Mouse (Mus musculus) liver, adult 2 months (tissue): ENCODE results near the gene Nfic. TPM values are rescaled to one million over a fixed set of nuclear protein-coding genes. Genes with fewer than 3 reads are reported as not detected.
A peak's percentile ranks its signal among the peaks of the same experiment; 100 is the strongest.

Experiments used
- DNase-seq: peaks from one replicate; pipeline ENCODE4 v3.0.0-alpha.2; 2011; ENCODE audit warnings: low read depth, low spot score; ENCODE audit errors: extremely low read depth
- H3K27ac ChIP-seq: fragments of 200-500 bp; replicated peaks from 2 replicates; pipeline ENCODE4 v1.5.1; 2012; ENCODE audit warnings: low read depth, mild to moderate bottlenecking, control low read depth, inconsistent platforms, low read length; ENCODE audit not compliant: insufficient read depth
- H3K27me3 ChIP-seq: fragments of 200-500 bp; 2 replicates; pipeline ENCODE4 v1.6.1; 2012; ENCODE audit warnings: mild to moderate bottlenecking, moderate library complexity, low read length, inconsistent platforms; ENCODE audit not compliant: control insufficient read depth, insufficient read depth
- H3K36me3 ChIP-seq: fragments of 200-500 bp; 2 replicates; pipeline ENCODE4 v1.6.1; 2012; ENCODE audit warnings: low read length, inconsistent platforms; ENCODE audit not compliant: control insufficient read depth, insufficient read depth
- H3K4me1 ChIP-seq: fragments of 200-500 bp; 2 replicates; pipeline ENCODE4 v1.6.1; 2011; ENCODE audit warnings: low read length; ENCODE audit not compliant: control insufficient read depth, insufficient read depth
- H3K4me3 ChIP-seq: fragments of 200-500 bp; 2 replicates; pipeline ENCODE4 v1.5.1; 2011; ENCODE audit warnings: low read depth, mild to moderate bottlenecking, control low read depth, low read length, moderate library complexity; ENCODE audit not compliant: insufficient read depth
- H3K79me2 ChIP-seq: fragments of 200-500 bp; 2 replicates; pipeline ENCODE4 v1.6.1; 2012; ENCODE audit warnings: inconsistent platforms, mild to moderate bottlenecking, low read length, moderate library complexity; ENCODE audit not compliant: control insufficient read depth, insufficient read depth
- H3K9ac ChIP-seq: fragments of 200-500 bp; 2 replicates; pipeline ENCODE4 v1.6.1; 2012; ENCODE audit warnings: low read depth, mild to moderate bottlenecking, control low read depth, inconsistent platforms, low read length
- CTCF ChIP-seq: fragments of 200-500 bp; IDR thresholded peaks from 2 replicates; pipeline ENCODE4 v1.5.1; 2011; ENCODE audit warnings: low read depth, low read length, control low read depth
- POLR2A ChIP-seq: fragments of 200-500 bp; IDR thresholded peaks from 2 replicates; pipeline ENCODE4 v1.6.1; 2011; ENCODE audit warnings: low read length, control low read depth; ENCODE audit not compliant: insufficient read depth; ENCODE audit errors: extremely low read depth
- WGBS: fragments of 180-500 bp; shearing (Covaris S2); methylation state at CpG from one replicate; pipeline ENCODE4 v1.1.7; 2018; 5-methylcytosine and 5-hydroxymethylcytosine counted together
- polyA plus RNA-seq: library from polyadenylated mRNA; depleted of rRNA; stranded (reverse); fragments of >200 nt; gene quantifications from 2 replicates; pipeline ENCODE4 v1.2.3, GENCODE M21; 2012
- total RNA-seq: library from RNA; depleted of rRNA; stranded (reverse); fragments of >200 nt; gene quantifications from 2 replicates; pipeline ENCODE4 v1.2.3, GENCODE M21; 2014

Nfic gene
- total and polyA plus RNA-seq, 2 experiments, result 7.4 to 32.8 TPM

DNA sequence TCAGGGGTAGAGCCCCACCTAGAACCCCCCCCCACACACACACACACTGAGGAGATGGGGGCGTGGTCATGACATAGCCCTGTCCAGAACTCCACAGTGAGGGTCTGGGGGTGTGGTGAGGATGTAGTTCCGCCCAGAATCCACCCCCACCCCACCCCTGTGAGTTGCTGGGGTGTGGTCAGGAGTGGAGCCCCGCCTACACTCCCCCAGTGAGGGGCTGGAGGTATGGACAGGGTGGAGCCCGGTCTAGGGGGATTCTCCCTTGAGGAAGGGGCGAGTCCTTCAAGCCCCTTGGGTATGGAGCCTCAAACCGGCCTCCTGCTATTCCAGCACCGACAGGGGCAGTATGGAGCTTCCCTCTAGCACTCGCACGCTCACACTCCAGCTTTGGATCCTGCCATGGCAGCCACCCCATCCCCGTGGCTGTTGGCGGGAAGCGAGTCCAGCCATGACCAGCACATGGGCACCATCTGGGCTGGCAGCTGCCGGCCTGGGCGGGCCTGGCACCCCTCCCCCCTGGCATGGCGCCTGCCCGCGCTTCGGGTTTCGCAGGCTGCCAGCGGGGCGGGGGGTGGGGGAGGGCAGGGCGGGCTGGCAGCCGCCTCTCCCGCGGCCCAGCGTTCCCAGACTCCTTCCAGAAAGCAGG is 38.7 kb downstream of the Nfic start:
- H3K4me3 ChIP-seq, result peak overlapping the region; percentile 5; the same call in 1 of the 2 replicates
- 16% methylated on average over 26 of the region's 26 CpGs for WGBS
- peak overlapping the region; percentile 39 for H3K9ac ChIP-seq
- peaks cover 55% of the 10 kb centered on the region for H3K79me2 ChIP-seq
- peak; percentile 75 for DNase-seq
- peak overlapping the region; percentile 82 for H3K27ac ChIP-seq
- H3K27me3 ChIP-seq, result no peaks in the 10 kb centered on the region
- H3K36me3 ChIP-seq, result no peaks in the 10 kb centered on the region
- TF ChIP-seq CTCF, result no peak
- TF ChIP-seq POLR2A, result no peak
- H3K4me1 ChIP-seq, result peaks cover 83% of the 10 kb centered on the region

GRCm38 (mm10) chr10:81415549-81416310 is 39.7 kb downstream of the Nfic start:
- Histone ChIP-seq H3K79me2 (peaks cover 46% of the 10 kb centered on the region), H3K4me3 (no peak overlapping the region), H3K9ac (peak overlapping the region; percentile 18; the same call in 1 of the 2 replicates), H3K4me1 (peaks cover 83% of the 10 kb centered on the region), H3K27ac (peak overlapping the region; percentile 89), H3K36me3 (no peaks in the 10 kb centered on the region), H3K27me3 (no peaks in the 10 kb centered on the region)
- DNase-seq, result peak; percentile 29
- TF ChIP-seq CTCF, result no peak
- no peak for TF ChIP-seq POLR2A
- WGBS, result 47% methylated on average over 17 of the region's 17 CpGs

DNA sequence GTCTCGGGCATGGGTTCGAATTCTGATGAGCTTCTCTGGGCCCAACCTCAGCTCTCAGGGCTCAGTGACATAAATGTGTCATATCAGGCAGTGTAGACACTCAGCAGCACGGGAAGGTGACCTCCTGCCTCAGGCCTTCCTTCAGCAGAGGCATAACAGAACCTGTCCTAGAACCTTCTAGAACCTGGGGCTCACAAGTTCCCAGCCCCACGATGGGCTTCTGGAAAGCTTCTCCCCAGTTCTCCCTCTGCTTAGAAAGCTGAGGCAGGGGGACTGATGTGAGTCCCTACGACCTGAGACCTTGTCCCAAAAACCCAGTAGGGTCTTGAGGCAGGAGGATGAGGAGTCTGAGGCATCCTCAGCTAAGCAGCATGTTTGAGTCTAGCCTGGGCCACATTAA is 40.3 kb downstream of the Nfic start:
- no peak for DNase-seq
- WGBS, result 61% methylated on average over 5 of the region's 5 CpGs
- peaks cover 83% of the 10 kb centered on the region for H3K4me1 ChIP-seq
- H3K27ac ChIP-seq, result peak overlapping the region; percentile 89
- H3K9ac ChIP-seq, result peak overlapping the region; percentile 32
- H3K79me2 ChIP-seq, result peaks cover 40% of the 10 kb centered on the region
- no peak overlapping the region for H3K4me3 ChIP-seq
- no peak for TF ChIP-seq CTCF
- TF ChIP-seq POLR2A, result no peak
- H3K27me3 ChIP-seq, result no peaks in the 10 kb centered on the region
- H3K36me3 ChIP-seq, result no peaks in the 10 kb centered on the region

- peaks cover 38% of the 10 kb centered on the region; the same call in 1 of the 2 replicates for H3K79me2 ChIP-seq
- H3K9ac ChIP-seq, result peak overlapping the region; percentile 86
- H3K4me3 ChIP-seq, result no peak overlapping the region
- no peaks in the 10 kb centered on the region for H3K36me3 ChIP-seq
- no peak for DNase-seq
- H3K4me1 ChIP-seq, result peaks cover 82% of the 10 kb centered on the region
- H3K27ac ChIP-seq, result peak overlapping the region; percentile 89
- no peak for TF ChIP-seq POLR2A
- no peak for TF ChIP-seq CTCF
- no peaks in the 10 kb centered on the region for H3K27me3 ChIP-seq
These were observed 40.8 kb downstream of the Nfic start for GRCm38 (mm10) chr10:81414682-81415081.

- Histone ChIP-seq H3K36me3 (no peaks in the 10 kb centered on the region), H3K4me1 (peaks cover 79% of the 10 kb centered on the region), H3K27ac (peak overlapping the region; percentile 89), H3K4me3 (peak overlapping the region; percentile 59), H3K79me2 (peaks cover 29% of the 10 kb centered on the region; the same call in 1 of the 2 replicates), H3K9ac (peak overlapping the region; percentile 86), H3K27me3 (no peaks in the 10 kb centered on the region)
- DNase-seq, result peak; percentile 49
- no peak for TF ChIP-seq CTCF
- no peak for TF ChIP-seq POLR2A
- 14% methylated on average over 26 of the region's 26 CpGs for WGBS
These were observed 41.8 kb downstream of the Nfic start for GRCm38 (mm10) chr10:81413310-81414261.
